Mouse (Mus musculus) cerebellum, adult 9-10 months (tissue): ENCODE data around the gene Tns1.

ENCODE experiments used
- DNase-seq: peaks from one replicate; pipeline ENCODE4 v3.0.0; 2022

Gene Tns1

DNA sequence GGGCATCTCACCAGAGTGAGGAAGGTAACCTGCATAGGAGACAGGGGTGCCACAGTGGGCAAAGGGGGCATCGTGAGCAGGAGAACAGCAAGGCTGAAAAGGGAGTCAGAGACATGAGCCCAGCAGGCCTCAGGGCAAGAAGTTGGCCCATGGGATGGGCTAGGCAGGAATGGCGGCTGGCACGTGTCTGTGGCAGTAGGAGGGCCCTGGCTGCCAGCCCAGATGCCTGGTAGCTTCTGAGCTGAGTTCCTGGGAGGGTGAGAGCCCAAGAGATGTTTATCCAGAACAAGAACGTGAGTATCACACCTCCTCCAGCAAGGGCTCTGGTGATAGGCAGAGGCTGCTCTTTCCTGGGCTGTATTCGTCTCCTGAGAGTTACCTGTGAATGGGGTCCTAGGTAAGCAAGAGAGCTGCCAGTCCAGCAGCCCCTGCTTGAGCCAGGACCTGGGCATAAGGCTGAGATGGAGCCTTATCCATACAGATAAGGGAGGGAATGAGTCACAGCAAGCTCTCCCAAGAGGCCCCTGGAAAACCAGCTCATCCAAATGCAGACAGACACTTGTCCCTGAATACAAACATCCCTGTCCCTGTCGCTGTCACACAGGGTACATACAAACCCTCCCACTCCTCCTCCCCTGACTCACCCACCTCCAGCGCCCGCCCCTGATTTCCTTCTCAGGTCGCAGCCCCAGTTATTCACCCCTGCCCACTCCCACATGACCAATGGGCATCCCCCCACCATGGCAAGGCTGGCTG is 2.2 kb downstream of the Tns1 start:
- DNase-seq = no peak

DNA sequence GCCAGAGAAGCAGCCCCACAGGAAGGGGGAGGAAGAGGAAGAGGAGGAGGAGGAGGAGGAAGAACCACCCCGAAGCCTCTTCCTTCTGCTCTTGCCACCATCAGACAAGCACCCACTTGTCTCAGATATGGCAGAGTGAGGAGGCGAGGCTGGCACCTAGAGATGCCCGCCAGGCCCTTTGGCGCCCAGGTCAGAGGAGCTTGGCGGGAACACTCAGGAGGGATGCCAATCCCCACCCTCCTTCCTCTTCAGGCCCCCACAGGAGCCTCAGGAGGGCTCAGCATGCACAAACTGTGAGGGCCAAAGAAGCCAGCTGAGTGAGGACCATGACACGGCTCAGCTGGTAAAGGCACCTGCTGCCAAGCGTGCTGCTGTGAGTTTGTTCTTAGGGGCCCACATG is 3.1 kb downstream of the Tns1 start:
- no peak for DNase-seq

DNA sequence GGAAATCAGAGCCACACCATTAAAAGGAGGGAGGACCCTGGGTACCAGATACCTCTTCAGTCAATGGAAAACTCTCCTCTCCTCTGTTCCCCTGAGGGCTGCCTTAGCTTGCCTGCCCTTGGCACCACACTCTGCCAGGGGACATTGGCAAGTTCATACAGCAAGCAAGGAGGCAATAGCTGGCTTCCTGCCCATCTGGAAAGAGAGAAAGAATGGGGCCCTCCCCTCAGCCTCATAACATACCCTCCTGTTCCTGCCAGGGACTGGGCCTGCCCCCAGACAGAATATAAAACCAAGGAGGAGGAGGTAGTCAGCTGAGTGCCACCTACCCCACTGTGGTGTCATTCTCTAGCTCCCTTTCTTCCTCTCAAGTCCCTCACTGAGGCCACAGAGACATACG is 5.1 kb downstream of the Tns1 start:
- DNase-seq = no peak

DNA sequence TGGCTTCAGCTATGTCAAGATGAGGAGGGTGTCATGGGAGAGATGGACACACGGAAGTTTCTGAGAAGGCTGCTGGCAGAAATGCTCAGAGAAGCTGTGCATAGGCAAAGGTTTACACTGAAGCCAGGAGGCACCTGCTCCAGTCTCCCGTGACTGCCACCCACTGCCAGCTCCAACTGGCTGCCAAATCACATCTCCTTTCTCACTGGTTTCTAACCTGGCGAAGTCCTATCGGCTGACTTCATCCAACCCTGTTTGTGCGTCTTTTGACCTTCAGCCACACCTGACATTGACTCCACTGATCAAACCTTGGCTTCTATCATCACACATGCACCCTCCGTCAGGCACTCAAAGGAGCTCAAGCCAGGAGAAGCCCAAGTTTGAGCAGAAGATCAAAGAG is 6.4 kb downstream of the Tns1 start:
- DNase-seq = no peak

DNA sequence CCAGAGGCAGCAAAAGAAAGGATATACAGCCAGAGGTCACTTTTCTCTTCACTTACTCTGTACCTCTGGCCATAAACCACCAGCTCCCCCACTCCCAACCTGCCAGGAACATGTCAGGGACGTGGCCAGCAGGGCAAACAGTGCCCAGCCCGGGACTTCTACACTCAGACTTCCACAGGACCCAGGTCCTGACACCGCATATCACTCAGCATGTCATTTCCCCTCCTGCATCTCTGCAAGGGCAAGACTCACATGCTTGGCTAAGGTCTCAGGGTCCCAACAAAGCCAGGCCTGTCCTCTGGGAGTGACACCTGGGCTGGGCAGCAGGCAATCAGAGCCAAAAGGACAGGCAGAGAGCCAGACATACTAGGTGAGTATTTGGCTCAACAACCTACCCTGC is 11.2 kb downstream of the Tns1 start:
- DNase-seq = no peak

DNA sequence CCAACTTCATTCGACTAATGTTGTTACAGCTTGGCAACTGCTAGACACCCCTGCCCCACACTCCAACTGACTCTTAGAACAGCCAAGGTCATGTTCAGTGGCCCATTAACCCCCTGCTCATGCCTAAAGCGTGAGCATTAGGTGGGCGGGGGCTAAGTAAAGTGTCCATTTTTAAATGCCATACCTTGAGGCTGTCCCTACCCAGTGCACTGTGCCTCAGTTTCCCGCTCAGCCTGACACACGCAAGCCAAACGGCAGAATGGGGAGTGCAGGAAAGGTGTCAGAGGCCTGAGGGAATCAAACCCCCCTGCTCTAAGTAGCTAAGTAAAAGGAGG is 12.6 kb downstream of the Tns1 start:
- no peak for DNase-seq

DNA sequence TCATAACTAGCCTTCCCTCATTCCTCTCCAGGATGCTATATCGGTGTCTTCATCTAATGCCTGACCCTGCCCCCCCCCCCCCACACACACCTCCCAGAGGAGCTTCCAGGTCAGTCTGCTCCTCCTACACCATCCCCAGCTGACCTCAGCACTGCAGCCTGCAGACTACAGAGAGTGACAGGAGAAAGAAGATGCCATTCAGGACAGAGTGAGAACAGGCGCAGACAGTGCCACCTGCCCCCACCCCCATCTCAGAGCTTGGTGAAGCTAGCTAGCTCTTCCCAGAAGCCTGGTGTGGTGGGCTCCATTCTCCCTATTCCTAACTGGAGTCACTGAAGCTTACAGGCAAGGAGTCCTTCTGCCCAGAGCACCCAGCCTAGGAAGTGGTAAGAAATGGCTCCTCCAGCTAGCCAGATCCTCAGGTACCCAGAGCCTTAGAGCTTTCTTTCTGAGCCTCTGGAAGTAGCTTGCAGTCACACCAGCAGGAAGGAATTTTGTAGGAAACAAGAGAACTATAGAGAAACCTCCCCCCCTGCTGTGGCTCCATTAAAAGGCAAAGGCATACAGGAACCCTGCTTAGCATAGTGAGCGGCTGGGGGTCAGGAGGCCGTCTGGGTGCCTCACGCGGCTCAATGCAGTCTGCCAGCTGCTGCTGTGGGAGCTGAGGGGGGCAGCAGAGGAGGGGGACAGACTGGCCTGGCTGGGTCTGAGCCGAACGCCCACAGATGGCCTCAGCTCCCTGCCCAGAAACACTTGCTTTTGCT is 13.1 kb downstream of the Tns1 start:
- no peak for DNase-seq

DNA sequence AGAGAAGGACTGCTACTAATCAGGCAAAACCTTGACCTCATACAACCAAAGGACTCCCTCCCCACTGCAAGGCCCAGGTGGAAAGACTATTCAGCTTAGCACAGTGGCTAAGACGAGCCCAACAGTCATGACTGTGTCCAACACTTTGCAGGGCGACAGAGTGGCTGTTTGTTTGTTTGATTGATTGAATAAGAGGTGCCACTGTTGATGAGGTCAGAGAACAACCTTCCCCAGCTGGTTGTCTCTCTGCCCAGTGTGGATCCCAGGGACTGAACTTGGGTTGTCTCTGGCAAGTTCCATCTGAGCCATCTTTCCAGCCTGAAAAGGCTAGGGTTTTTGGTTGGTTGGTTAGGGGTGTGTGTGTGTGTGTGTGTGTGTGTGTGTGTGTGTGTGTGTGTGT is 14.6 kb downstream of the Tns1 start:
- DNase-seq = no peak

DNA sequence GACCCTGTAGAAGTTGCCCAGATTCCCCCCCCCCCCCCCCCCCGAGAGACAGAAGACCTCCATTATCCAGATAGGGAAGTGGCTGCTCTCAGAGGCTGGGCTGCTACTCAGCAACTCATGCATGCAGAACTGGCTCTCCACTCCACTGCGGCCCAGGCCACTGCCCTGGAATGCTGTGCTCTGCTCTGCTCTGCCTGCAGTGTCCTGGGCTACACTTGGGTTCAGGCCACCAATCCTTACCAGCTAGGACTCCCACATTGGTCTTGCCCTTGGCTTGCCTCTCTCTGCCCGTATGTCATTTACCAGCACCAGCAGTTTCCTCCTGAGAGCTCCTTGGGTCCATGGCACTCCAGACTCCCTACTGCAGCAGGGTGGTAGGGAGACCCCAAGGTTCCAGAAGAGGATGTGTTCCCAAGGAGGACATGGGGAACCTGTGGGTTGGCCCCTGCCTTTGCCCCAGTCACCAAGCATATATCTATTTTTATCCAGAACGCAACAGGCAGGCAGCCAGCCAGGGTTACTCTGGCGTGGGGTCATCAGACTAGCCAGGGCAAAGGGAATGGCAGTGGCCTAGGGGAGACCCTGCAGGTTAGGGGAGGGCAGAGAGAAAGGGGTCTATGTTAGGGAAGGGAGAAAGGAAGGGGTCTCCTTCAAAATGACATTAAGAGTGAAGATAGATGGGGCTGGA is 16.2 kb downstream of the Tns1 start:
- DNase-seq = no peak

DNA sequence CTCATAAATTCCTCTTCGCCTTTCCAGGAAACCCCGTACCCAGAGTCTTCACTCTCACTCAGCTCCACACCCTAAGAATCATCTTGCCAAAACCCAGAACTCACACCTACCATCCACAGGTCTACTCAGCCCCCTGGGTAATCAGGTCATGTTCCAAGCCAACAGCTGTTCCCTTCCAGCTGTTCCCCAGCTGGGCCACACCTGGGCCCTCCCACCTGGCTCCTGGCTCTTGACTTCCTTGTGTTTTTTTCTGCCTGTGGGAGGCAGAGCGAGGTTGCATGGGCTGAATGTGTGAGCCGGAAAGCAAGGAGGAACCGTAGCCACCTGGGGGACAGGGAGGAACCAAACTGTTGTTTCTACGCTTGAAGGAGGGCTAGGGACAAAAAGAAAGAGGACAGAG is 18.0 kb downstream of the Tns1 start:
- no peak for DNase-seq

DNA sequence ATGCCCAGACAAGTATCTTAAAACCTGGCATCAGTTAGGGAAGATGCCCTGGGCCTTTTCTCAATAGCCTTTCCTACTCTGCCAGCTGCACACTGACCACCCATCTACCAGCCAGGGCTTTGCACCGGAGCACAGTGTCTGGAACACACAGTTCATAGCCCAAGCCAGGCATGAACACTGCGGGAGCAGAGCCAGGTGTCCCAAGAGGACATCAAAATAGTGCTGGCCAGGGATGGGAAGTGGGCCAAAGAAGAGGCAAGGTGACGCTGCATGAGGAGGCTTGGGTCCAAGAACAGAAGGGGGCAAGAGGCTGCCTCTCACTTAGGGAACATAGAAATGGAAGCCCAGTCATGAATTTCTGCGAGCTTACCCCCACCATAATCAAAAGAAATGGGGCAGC is 18.6 kb downstream of the Tns1 start:
- DNase-seq = no peak

DNA sequence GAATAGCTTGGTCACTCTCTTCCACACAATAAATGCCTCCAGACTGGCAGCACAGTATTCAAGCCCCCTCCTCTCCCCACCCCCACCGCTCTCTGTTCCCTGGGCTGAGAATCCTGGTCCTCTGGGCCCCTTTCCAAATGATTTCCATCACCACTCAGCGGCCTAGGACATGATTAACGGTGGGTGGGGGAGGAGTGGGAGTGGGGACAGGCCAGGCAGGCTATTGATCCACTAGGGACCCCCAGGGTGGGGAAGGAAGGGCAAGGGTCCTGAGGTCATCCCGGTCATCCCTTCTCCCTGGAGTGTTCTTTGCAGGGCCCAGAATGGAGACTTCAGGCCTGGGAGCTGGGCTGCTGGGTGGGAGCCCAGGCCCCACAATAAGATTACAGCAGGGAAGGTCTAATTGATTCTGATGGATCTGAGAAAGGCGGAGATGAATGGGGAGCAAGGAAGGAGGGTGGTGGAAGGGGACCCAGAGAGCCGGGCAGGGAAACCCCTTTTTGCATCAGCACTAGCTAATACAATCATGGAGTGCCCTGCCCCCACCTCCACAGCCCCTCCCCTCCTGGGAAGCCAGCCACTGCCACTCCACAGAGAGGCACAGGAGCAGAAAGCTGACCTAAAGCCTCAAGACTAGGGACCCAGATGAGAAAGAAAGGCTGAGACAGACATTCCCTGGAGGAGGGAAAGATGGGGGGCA is 20.4 kb downstream of the Tns1 start:
- no peak for DNase-seq

DNA sequence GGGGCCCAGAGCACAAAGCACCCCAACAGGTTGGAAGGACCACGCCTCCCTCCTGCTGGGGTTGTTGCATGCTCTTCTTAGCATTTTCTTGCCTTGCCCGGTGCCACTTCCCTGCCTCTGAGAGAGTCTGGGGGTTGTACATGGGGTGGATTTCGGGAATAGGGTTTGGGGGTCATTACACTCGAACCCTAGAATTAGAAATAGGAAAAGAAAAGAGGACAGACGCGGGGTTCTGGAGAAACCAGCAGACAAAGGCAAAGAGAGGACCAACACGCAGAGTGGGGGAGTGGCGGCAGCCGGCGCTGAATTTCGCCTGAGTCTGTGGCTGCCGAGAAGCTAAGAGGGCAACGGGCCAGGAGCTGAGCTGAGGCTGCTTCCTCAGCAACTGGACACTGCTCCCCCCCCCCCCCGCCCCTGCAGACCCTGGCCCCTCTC is 25.2 kb downstream of the Tns1 start:
- DNase-seq = no peak

DNA sequence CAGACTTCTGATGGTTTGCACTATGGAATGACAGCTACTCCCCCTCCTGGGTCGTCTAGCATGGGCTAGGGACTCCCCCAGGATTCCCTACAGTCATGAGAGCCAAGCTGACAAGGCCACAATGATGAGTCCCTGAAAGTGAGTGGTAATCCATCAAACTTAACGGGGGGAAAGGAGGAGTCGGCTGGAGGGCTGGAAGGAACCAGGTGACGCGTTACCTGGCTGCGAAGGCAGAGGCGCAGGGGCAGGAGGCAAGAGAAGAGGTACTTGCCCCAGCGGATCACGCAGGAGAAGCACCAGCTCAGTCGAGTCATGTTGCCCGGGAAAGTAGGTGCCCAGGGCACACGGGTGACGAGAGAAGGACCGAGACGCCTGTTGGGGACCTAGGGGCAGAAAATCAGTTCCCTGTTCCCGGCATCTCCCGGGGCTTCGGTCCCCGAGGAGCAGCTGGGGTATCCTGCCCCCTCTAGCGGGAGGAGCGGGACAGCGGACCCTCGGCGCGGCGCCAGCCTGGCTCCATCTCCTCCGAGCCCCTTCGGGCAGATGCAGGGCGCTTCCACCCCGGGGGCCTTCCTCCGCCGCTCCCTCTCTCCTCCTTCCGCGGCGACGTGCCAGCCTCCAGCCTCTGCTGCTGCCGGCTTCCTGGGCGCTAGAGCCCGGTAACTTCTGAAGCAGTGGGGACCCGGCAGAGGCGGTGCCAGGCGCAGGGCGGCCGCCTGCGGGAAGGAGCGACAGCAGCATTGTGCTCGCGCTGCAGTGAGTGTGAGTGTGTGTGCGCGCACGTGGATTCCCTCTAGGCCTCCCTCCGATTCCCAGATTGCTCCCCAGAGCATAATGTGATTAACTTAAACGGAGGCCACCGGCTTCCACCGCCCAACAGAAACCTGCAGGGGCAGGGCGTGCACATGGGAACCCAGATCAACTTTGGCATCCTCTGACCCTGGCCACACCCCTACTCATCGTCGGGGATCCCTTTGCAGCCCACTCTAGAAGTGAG is 25.9 kb downstream of the Tns1 start:
- DNase-seq = no peak

DNA sequence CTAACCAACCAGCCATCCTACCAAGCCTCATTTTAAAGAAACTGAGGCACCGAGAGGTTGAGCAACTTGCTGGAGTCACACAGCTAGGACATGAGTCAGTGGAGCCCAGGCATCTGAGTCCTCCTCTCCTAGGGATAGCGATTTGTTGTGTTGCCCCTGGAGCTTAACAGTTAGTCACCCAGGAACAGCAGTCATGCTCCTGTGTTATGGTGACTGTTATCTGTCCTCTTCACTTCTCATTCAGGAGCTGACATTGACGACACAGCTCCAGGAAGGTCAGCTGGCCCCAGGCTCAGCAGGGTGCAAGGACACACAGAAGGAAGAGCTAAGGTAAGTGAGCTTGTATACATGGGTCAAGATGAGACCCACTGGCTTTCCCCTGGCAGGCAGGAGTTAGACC is 28.5 kb downstream of the Tns1 start:
- DNase-seq = no peak

DNA sequence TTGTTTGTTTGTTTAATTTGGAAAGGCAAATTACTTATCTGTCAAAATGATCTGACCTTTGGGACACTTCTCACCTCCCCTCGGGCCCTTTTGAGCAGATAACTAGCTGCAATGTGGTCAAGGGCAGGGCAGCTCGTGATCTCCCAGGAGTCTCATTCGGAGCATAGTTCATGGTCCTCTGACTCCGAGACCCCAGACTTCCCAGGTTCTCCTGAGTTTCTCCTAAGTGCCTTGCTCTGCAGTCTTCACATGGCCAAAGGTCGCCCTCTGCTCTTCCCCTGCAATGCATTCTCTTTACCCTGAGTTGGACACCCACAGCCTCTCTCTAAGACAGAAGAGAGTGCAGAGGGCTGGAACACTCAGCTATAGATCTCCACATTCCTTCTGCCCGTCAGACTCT is 29.0 kb downstream of the Tns1 start:
- no peak for DNase-seq

DNA sequence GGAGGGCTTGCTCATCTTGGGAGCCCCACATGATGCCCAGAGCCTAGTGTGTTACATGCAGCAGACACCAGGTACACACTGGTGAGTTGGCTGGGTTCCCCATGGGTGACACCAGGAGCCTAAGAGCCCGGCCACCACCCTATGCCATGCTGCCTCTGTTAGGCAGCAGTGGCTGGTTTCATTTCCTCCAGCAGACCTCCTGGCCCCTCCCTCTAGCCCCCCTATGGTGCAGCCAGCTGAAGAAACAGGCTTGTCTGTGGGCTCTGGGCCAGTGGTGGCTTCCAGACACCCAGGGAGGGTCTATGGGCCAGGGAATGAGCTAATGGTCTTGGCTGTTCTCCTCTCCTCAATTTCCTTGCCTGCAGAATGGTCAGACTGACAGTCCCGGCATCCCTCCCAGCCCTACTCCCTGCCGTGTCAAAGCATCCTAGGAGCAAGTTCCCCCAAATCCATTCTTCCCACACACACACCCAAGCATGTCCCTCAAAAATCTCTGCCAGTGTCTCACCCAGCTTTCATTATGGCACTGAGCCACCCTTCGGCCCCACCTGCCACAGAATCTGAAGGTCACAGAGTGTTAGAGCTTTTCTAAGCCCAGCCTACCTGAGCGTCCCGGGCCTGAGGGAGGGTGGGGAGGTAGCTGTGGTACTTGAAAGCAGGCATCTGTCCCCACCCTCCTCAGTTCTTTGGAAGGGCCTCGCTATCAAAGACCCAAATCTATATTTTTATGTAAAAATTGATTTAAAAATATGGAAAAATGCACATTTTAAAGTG is 29.6 kb downstream of the Tns1 start:
- no peak for DNase-seq

DNA sequence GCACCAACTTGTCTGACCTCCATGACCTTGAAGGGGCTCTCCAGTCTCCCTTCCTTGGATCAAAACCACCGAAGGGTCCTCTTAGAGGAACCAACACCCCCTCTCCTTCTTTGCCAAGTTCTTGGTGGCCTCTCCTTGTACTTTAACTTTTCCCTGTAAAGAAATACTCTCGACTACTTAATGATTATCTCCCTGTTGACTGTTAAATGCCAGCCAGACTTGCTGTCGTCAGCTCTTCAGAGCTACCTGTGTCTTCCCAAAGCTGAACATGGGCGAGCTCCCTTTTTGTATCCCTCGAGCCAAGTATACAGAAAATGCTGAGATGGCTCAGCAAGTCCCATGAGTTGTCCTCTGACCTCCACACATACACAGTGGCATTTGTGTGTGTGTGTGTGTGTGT is 30.8 kb downstream of the Tns1 start:
- DNase-seq = no peak

DNA sequence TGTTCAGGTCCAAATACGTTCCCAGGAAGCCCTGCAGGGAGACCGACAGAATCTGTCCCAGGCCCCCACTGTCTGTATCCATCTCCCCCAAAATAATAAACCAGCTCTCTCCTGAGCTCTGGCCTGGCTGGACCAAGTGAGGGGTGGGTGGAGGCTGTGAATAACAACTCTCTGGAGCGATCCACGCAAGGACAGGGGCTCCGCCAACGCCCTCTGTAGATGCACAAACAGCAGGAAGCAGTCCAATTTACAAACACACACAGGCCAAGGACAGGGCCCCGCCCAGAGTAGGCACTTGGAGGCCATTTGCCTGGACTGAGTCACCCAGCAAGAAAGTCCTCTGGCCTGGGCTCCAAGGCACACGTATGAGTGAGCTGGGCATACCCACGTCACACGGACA is 32.0 kb downstream of the Tns1 start:
- no peak for DNase-seq

DNA sequence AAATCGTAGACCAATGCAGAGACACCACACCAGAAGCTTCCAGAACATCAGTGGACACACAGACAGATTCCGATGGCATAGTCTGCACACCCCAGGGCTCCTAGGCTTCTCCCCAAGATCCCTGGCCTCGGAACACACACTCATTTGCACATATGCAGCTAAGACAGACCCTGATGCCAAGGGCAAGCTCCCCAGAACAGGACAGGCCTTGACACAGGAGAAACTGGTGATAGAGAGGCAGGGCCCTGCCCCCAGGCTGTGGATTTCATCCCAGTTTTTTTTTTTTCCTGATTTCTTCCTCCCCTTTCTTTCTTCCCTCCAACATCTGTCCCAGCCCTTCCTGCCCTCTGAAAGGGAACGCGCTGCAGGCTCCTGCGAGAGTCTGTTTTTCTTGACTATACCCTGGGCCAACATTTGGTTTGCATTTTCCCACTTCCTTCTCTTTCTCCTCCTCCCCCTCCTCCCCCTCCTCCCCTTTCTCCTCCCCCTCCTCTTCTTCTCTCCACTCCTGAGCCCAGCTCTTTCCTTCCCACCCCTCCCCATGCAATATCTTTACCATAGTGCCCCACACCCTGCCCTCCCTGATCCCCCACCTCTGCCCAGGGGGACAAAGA is 32.5 kb downstream of the Tns1 start:
- DNase-seq = no peak

DNA sequence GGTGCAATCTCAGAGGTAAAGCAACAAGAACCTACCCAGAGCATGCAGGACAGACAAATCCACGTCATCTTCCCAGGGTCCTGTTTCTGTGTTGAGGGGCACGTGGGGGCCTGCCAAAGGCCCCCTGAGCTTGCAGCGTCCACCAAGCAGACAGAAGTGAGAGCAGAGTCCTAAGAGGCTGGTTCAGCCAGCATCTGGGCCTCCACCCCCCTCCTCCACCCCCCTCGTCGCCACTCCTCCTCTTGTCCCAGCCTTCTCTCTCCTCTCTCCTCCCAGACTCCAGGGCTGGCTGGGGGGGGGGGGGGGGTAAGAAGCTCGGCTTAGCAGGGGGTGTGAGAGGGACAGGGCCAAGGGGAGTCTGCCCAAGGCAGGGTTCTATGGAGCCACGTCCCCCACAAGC is 33.1 kb downstream of the Tns1 start:
- no peak for DNase-seq
